Mouse (Mus musculus) mature B cell (primary cell): ENCODE data around the gene Ccnd3.
"Not testable (repeated sequence)": the region's sequence is repeated elsewhere in the genome, so short reads cannot be mapped to it uniquely, and the experiment has no call there.

ENCODE experiments used
- in situ Hi-C: fragments of 300-500 bp; cut with MboI; formaldehyde crosslinking; loops from 2 replicates; pipeline ENCODE4 v1.14.3; 2019

The Ccnd3 gene

DNA sequence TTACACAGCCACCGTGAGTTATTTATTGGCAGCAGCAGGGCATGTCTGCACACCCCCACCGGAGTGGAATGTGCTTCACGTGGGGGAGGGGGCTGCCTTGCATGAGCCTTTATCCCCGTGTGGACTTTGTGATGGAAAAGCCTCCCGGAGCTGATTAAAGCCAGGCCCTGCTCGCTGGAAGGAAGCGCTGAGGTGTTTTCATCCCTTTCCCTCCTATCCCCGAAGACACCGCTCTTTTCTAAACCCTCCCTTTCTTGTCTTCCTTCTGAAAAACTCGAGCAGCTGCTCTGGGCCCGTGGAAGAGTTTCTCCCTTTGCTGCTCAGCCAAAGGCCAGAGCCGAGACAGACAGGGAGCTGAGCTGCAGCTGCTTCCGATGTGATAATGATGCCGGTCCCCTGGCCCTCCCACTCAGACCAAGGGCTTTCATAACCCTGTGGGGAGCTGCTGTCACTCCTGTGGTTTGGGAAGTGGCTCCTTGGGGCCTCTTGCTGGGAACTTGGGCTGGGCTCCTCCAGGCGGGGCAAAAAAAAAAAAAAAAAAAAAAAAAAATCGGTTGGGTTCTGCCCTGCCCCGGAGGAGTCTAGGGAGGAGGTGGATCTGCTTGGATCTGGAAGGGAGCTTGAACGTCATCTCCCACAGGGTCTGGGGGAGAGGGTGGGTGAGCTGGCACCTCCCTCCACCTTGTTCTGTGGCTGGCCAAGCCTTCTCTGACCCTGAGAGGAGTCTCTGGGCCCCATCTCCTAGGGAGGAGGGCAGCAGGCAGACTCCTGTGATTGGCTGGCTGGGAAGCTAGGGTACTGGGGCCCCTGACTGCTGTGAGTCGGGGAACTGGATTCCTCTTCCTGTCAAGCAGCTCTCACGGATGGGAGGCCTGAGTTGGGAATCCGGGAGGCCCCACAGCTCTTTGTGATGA is 90.7 kb downstream of the Ccnd3 start:
- in situ Hi-C loops, result no loop called here

DNA sequence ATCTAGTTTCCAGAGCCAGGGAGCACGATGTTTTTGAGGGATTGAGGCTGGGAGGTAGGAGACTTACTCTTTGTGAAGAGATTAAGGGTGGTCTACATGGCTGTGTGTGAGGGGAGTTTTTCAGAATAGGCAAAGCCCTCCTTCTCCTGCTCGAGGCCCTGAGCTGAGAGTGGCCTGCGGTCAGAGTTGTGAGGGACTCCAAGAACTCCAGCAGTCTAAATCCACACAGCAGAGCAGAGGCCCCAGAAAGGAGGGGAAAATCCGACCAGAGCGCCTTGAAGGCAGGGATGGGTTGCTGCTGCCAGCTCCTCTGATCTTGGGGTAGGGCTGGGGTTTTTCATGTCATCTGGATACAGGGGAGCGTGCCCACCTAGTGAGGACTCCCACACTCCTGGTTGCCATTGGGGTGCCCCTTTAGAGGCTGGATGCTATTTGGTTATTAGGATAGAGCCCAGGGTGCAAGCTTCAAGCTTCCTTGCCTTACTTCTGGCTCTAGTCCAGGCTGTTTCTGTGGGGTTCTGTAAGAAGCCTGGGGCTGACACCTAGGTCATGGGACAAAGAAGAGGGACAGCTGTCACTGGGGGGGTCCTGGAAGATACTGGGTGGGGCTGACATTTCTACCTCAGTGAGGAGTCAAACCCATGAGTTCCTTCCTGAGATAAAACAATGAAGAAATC is 91.4 kb downstream of the Ccnd3 start:
- in situ Hi-C loops, result no loop called here

DNA sequence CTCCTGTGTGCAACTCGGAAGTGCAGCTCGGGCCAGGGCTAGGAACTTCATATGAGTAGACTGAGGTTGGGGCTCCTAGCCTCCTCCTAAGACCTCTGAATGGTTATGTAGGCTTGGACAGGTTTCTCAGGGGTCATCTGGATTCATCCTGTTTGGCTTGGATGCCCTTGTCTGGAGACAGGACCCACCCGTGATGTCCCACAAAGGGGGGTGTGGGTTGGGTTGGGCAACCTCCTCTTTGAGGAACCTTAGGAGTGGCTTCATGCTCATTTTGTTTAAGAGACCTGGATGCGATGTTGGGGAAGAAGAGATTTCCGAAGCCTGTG is 92.0 kb downstream of the Ccnd3 start:
- in situ Hi-C loops, result no loop called here

DNA sequence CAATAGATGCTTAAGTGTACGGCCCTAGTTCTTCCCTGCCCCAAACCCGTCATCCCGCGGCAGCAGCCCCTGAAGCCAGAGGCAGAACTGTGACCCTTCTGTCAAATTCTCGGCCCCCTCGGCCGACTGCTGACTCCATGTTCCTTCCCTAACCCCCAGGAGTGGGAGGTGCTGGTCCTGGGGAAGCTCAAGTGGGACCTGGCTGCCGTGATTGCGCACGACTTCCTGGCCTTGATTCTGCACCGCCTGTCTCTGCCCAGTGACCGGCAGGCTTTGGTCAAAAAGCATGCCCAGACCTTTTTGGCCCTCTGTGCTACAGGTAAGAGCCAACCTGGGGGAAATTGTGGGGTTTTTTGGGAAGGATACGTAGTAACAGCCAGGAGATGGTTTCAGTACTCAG is 92.4 kb downstream of the Ccnd3 start:
- in situ Hi-C loops, result no loop called here

DNA sequence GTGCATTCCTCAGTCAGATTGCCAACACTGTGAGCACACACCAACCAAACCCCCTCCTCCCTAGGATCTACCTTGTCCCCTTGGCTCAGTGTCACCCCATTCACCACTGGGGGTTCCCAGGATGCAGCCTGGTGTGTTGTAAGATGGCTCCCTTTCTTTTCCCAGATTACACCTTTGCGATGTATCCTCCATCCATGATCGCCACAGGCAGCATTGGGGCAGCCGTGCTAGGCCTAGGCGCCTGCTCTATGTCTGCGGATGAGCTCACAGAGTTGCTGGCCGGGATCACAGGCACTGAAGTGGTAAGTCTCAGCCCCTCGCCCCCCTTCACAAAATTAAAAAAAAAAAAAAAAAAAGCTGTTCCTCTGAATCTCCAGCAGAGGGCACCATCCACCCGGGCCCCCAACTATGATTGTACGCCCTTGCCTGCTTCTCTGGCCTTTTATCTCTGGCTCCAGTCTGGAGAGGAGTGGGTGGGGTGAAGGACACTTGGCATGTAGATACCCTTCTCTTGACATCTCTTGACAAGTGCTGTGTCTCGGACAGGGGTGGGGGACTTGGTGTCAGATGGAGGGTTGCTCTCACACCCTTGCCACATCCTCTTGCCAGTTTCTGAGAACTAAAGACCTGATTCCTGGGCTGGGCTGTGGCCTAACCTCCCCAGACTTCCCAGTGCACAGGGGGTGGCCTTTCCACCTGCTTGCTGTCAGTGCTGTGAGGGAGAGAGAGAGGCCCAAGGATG is 93.2 kb downstream of the Ccnd3 start:
- in situ Hi-C loops, result no loop called here

DNA sequence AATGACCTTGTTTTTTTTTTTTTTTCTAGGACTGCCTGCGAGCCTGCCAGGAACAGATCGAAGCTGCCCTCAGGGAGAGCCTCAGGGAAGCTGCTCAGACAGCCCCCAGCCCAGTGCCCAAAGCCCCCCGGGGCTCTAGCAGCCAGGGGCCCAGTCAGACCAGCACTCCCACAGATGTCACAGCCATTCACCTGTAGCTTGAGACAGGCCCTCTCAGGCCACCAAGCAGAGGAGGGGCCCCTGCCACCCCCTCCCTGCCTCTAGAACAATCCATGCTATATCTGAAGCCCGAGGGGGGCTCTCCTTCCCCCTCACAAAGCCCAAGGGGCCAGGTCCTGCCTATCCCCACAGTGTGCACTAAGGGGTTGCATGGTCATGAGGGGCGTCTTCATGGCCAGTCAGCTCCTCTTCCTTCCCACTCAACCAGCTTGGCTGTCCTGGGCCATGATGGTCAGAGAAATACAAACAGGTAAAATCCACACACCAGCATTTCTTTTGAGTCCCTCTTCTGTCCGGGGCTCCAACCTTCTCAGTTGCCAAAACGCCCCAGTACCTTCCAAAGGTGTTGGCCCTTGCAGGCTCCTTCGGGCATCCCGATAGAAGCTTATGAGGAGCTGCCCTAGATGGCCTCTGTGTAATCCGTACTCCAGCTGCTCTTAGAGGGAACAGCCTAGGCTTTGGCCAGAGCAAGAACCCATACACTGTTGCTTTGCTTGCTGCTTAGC is 93.9 kb downstream of the Ccnd3 start:
- in situ Hi-C loops, result not testable (repeated sequence)

DNA sequence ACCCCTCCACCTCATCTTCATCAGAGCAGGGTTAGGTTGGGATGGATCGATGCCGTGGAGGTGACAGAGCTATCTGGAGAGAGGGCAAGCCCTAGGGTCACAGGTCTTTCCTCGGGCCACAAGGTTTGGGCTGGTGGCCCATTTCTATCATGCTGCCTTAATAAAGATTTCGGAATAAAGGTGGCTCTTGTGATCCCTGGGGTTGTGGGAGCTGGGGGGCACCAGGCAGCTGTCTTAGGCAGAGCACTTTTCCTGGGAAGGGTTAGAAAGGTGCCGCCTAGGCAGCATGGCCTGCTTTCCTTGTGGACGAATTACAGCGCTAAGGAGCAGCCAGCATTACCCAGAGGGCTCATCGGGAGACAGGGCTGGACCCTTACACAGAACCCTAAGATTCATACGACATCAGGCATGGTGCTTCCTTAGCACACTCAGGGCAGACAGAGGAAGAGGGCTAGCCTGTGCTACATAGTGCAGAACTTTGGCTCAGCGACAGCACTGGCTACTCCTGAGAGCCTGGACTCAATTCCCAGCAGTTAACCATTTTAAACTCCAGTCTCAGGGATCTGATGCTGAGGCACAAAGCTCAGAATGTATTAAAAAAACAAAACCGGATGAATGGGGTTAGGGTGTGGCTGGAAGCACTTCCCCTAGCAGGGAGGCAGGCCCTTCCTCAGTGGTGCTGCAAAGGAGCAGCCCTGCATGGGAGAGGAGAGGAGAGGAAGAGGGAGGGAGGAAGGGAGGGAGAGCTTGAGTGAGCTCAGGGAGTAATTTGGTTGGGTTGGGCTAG is 94.9 kb downstream of the Ccnd3 start:
- in situ Hi-C loops, result no loop called here

DNA sequence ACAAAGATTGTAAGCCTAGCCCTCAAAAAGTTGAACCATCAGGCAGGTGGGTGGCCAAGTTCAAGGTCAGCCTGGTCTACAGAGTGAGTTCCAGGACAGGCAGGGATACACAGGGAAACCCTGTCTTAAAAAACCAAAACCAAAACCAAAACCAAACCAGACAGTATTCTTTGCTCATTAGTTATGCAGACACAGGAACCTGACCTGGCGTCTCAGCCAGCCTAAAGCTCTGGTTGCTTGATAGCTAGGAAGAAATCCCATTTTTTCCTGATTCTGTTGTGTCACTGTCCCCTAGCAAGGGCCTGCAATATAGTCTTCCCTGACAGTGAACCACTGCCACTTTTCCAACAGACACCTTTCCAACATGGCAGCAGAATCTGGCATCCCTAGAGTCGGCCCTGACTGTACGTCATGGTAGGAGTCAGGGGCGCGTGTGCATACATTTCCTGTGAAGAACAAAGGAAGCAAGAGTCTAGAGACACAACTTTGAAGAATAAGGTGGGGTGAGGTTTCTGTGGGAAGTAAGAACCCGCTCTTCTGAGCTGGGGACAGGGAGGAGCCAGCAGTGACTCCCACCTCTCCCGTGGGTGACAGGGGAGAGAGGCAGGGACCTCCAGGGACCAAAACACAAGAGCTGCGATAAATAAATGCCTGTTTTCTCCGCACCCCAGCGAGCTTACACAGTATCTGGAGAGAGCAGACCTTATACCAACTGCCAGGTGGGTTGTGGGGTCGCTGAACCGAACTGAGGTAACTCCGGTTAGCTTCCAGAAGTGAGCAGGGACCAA is 95.9 kb downstream of the Ccnd3 start:
- in situ Hi-C loops, result no loop called here

DNA sequence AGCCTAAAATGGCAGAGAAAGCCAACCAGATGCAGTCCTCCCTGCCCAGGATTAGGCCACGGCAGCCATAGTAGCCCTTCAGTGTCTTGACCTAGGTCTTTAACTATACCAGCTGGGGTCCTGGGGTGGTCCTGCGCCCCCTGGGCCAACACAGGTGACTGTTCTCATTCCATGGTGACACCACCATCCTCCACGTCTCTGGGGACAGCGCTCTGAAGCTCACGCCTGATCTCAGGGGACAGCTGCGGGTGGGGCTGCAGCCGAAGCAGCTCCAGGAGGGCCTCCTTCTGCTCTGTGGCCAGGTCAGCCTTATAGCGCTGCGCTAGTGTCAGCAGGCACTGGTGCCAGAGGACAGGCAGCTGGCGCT is 96.5 kb downstream of the Ccnd3 start:
- in situ Hi-C loops, result no loop called here

DNA sequence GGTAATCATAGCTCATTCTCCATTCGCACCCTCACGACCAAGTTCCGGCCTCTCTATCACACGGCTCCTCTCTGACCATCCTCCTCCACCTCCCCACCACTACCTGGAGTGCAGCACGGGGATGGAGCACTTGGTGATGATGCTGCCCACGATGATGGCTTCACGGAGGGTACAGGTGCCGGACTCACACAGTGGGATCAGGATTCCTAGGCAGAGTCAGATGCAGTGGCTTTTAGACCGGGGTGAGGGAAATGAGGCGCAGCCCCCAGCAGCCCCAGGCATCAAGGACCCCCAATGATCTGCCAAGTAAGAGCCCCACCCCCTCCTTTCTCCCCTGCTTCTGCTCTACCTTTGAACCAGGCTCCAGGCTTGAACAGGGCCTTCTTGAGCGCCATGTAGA is 97.4 kb downstream of the Ccnd3 start:
- in situ Hi-C loops, result no loop called here

DNA sequence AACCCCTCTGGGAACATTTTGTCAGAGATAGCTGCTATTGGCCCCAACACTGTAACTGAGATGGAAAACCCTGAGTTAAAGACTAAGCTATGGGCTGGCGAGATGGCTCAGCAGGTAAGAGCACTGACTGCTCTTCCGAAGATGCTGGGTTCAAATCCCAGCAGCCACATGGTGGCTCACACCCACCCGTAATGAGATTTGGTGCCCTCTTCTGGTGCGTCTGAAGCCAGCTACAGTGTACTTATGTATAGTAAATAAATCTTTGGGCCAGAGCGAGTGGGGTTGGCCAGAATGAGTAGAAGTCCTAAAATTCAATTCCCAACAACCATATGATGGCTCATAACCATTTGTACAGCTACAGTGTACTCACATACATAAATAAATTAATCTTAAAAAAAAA is 101.4 kb downstream of the Ccnd3 start:
- in situ Hi-C loops, result no loop called here

DNA sequence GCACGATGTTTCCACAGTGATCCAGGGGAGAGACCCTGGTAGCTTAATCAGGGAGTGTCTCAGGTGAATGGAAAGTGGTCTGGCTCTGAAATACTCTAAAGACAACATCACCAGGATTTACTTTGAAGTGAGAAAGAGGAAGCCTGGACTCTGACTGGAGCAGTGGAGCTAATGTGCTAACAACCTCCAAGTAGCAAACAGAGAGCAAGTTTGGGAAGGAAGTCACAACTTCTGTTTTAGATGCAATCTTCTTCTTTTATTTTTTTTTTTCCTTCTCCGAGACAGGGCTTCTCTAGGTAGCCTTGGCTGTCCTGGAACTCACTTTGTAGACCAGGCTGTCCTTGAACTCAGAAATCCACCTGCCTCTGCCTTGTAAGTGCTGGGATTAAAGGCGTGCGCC is 104.3 kb downstream of the Ccnd3 start:
- in situ Hi-C loops, result no loop called here

DNA sequence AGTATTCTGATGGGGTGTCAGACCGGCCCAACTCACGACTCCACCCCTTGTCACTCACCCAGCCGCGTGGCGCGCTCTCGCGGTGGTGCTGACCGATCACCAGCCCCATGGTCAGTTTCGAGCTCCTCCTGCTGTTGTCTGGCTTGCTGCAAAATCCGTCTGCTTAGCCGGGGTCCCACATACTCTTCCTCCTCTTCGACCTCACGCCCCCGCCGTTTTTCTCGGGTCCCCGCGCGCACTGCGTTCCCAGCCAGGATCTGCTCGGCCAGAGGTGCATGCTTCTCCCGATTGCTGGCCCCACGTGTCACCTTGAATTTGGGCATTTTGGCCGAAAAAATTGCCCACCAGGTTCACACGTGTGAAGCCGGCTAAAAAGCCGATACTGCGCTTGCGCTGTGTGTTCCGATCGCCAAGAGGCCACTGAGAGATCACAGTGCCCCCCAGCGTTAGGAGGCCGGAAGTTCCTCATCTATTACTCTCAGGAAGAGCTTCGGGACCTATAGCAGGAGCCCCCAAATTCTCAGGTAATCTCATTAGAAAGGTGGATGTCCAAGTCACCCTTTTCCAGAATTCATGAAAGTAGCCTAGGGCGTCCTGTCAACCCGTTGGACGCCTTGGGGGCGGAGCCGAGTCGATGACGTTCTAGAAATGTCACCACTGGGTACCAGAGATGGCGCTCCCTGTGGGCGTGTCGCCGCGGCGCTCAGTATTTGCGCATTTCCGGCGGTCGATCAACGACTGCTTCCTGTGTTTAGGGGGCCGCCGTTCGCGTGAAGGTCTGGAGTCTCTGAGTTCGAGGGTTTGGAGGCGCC is 106.2 kb downstream of the Ccnd3 start, which contains the start of the genes Bysl, Med20 and Gm20517:
Bysl (minus strand) TSS at position 644 of the 812 bp plus-strand sequence.
Med20 (plus strand) TSS at position 734 of the 812 bp plus-strand sequence.
Gm20517 (plus strand) TSS at position 741 of the 812 bp plus-strand sequence.
- in situ Hi-C loops, result loop anchor here (5.0 kb wide), 1 partner anchor 76 kb away; the partner anchor contains the start of genes Frs3 and Tomm6

DNA sequence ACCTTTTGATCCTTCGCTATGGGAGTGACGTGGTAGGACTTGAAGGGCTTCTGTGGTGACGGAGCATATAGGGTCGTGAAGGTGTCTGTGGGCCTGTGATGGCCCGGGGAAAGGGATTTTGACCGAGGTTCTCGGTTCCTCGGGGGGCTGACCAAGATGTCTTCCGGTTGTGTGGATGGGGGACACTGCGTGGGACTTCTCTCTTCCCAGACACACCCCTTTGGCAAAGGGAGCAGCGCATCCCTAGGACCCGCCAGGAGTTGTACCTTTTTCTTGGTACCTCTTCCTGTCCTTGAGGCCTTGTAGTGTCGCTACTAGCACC is 106.8 kb downstream of the Ccnd3 start:
- in situ Hi-C loops, result loop anchor here (5.0 kb wide), 1 partner anchor 76 kb away; the partner anchor contains the start of genes Frs3 and Tomm6

DNA sequence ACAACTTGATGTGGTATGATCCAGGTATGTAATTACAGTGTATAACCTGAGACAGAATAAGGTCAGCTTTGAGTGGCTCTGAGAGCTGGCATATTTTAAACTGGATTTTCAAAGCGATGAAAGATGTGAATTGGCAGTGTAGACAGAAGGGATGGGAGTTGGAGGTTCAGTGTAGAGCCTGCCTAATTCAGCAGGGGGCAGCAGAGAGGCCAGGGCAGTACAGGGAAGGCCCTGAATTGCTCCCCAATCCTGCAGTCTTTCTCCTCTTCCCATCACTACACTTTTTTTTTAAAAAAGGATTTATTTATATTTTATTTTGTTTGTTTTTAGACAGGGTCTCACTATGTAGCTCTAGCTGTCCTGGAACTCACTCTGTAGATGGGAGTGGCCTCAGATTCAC is 109.2 kb downstream of the Ccnd3 start:
- in situ Hi-C loops, result loop anchor here (5.0 kb wide), 1 partner anchor 73 kb away; the partner anchor contains the start of genes Frs3 and Tomm6

DNA sequence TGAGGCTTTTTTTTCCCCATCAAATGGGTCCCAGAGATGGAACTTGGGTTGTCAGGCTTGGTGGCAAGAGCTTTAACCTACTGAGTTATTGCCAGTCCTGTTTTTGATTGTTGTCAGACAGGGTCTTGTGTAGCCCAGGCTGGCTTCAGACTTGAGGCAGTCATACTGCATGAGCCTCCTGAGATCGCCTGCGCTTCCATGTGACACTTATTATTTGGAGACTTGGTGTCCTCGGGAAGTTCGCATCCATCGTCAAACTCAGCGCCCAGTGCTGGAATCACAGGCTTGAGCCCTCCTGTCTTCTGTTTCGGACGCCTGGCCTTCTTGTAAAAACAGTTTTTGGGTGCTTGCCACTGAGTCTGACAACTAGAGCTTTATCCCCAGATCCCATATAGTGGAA is 111.3 kb downstream of the Ccnd3 start:
- in situ Hi-C loops, result no loop called here

DNA sequence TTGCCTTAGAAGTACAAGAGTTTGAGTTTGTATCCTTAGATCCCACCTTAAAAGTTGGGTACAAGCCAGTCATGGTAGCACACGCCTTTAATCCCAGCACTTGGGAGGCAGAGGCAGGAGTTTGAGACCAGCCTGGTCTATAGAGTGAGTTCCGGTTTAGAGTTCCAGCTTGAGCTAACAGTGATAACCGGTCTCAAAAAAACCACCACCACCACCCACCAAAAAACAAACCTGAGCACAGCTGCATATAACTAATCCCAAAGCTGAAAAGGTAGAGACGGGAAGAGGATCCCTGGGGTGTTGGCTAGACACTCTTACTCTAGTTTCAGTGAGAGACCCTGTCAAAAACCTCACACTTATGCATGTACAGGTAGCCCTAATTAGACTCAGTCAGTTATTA is 111.8 kb downstream of the Ccnd3 start:
- in situ Hi-C loops, result no loop called here

DNA sequence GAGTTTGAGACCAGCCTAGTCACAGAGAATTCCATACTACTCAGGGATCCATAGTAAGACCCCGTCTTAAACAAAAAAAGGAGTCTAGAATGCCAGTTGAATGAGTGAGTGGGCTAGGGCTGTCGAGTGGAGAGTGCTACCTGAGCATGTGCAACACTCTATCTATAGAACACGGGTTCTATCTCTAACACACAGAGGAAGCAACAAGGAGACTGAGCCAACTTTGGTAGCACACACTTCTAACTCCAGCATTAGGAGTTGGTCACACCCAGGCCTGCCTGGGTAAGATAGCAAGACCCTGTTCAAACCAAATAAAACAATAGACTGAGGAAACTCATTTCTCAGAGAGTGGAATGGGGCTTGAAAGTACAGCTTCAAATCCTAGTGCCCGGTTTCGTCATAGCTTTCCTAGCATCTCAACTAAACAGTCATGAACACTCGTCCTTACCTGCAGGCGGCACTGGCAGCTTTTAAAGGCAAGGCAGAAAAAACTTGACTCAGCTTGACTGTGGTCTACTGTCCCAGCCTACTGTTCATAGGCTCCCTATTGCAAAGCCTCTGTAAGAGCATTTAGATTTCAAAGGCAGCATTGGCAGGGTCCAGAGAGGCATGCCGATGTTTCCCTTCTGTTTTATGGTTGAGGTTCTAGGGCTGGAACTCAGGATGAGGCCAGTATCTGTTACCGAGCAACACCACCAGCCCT is 112.9 kb downstream of the Ccnd3 start:
- in situ Hi-C loops, result no loop called here
